Mouse (Mus musculus) intestine, embryonic 15.5 days (tissue): Measurements from ENCODE around the gene Metap1d. TPM values are rescaled to one million over a fixed set of nuclear protein-coding genes. Genes with fewer than 3 reads are reported as not detected.

ENCODE experiments used
- ATAC-seq: fragments of 200-750 bp; cut with Nextera tagmentation; 2 replicates; pipeline ENCODE4 v1.8.0; 2017; ENCODE audit warnings: moderate TSS enrichment, moderate library complexity
- H3K27ac ChIP-seq: fragments of 300-500 bp; sonication (generic); 2 replicates; pipeline ENCODE4 v1.5.1; 2015; ENCODE audit warnings: mild to moderate bottlenecking, inconsistent platforms
- H3K27me3 ChIP-seq: fragments of 300-500 bp; sonication (generic); replicated peaks from 2 replicates; pipeline ENCODE4 v1.6.1; 2015; ENCODE audit warnings: inconsistent platforms
- H3K36me3 ChIP-seq: fragments of 300-500 bp; sonication (generic); 2 replicates; pipeline ENCODE4 v1.6.1; 2015; ENCODE audit warnings: inconsistent platforms
- H3K4me1 ChIP-seq: fragments of 300-500 bp; sonication (generic); replicated peaks from 2 replicates; pipeline ENCODE4 v1.6.1; 2015; ENCODE audit warnings: inconsistent platforms
- H3K4me2 ChIP-seq: fragments of 300-500 bp; sonication (generic); replicated peaks from 2 replicates; pipeline ENCODE4 v1.6.1; 2015; ENCODE audit warnings: mild to moderate bottlenecking, inconsistent platforms
- H3K4me3 ChIP-seq: fragments of 300-500 bp; sonication (generic); replicated peaks from 2 replicates; pipeline ENCODE4 v1.5.1; 2015; ENCODE audit warnings: inconsistent platforms
- H3K9ac ChIP-seq: fragments of 300-500 bp; sonication (generic); 2 replicates; pipeline ENCODE4 v1.6.1; 2015; ENCODE audit warnings: inconsistent platforms
- H3K9me3 ChIP-seq: fragments of 300-500 bp; sonication (generic); 2 replicates; pipeline ENCODE4 v1.6.1; 2016; ENCODE audit warnings: inconsistent platforms
- WGBS: fragments of 180-500 bp; shearing (Covaris S2); methylation state at CpG from one replicate; pipeline ENCODE4 v1.1.7; 2015; 5-methylcytosine and 5-hydroxymethylcytosine counted together
- polyA plus RNA-seq: library from polyadenylated mRNA; unstranded; fragments of >200 nt; fragmentation: Nextera tagmentation; extraction: Ambion mirVana; gene quantifications from 2 replicates; pipeline ENCODE4 v1.2.1, GENCODE M21; 2015

Gene Metap1d
- polyA plus RNA-seq, 1 experiment from 2014 or later: 32.9 TPM

DNA sequence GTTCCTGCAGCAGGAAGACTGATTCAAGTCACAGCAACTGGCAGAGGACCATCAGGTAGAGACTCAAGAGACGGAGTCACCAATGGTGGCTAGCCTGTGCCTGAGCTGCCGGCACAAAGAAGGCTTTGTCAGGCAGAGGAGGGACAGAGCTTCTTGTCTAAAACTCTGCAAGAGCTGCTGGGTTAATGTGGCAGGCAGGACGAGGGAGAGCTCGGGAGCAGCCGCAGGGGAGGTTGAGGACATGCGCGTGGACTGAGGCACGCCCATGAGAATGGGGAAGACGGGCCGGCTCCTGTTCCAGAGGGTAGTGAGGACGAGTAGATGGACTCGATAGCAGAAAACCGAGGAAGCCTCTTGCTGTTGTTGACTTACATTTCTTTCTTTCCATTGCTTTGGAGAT is 5.5 kb downstream of the Metap1d start:
- Histone ChIP-seq H3K9me3 (no peaks in the 10 kb centered on the region), H3K36me3 (no peaks in the 10 kb centered on the region), H3K4me3 (no peak overlapping the region), H3K27ac (no peak overlapping the region), H3K27me3 (no peaks in the 10 kb centered on the region), H3K4me1 (no peaks in the 10 kb centered on the region), H3K9ac (no peak overlapping the region), H3K4me2 (no peak overlapping the region)
- ATAC-seq: no peak
- WGBS: 82% methylated on average over 13 of the region's 13 CpGs

GRCm38 (mm10) chr2:71459659-71460058 is 6.6 kb downstream of the Metap1d start:
- Histone ChIP-seq H3K9me3 (no peaks in the 10 kb centered on the region), H3K4me3 (no peak overlapping the region), H3K36me3 (no peaks in the 10 kb centered on the region), H3K27ac (no peak overlapping the region), H3K4me1 (no peaks in the 10 kb centered on the region), H3K27me3 (no peaks in the 10 kb centered on the region), H3K4me2 (no peak overlapping the region), H3K9ac (no peak overlapping the region)
- ATAC-seq: no peak
- WGBS: 90% methylated on average over 1 of the region's 1 CpGs

DNA sequence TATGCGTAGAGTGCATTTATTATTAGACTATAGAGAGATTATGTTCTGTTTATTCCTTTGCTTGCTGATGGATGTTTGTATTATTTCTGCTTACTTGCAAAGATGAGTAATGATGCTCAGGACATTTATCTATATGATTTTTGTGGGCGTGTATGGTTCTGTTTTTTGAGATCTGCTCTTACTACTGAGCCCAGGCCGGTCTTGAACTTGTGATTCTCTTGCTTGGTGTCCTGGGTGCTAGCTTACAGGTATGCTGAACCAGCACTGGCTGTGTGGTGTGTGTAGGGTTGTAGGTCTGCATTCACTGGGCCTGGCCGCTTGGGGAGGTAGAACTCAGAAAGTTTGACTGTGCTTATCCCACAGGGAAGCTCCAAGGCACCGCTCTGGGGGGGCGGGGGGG is 8.1 kb downstream of the Metap1d start:
- no peak for ATAC-seq
- H3K4me3 ChIP-seq: no peak overlapping the region
- no peaks in the 10 kb centered on the region for H3K9me3 ChIP-seq
- no peak overlapping the region for H3K27ac ChIP-seq
- H3K36me3 ChIP-seq: no peaks in the 10 kb centered on the region
- H3K9ac ChIP-seq: no peak overlapping the region
- no peaks in the 10 kb centered on the region for H3K4me1 ChIP-seq
- 76% methylated on average over 6 of the region's 6 CpGs for WGBS
- H3K27me3 ChIP-seq: no peaks in the 10 kb centered on the region
- H3K4me2 ChIP-seq: no peak overlapping the region

DNA sequence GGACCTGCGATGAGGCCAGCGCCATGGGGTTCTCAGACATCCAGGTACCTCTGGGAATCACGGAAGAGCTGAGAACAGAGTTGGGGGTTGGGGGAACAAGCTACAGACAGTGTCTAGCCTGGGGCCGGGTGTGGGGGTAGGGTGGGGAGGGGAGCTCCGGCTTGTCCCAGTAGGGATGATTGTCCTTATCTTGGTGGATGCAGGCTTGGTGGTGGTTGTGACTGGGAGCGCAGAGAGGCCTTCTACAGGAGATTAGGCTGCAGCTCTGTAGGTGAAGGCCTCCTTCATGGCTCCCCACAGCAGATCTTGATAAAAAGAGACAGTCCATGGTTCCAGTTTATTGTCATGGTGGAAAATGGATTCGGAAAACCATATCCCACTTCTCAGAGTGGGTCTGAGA is 8.5 kb downstream of the Metap1d start:
- no peaks in the 10 kb centered on the region for H3K27me3 ChIP-seq
- H3K4me3 ChIP-seq: no peak overlapping the region
- no peaks in the 10 kb centered on the region for H3K4me1 ChIP-seq
- no peak overlapping the region for H3K27ac ChIP-seq
- H3K9me3 ChIP-seq: no peaks in the 10 kb centered on the region
- ATAC-seq: peak; percentile 71; the same call in 1 of the 2 replicates
- 51% methylated on average over 7 of the region's 7 CpGs for WGBS
- H3K9ac ChIP-seq: no peak overlapping the region
- no peaks in the 10 kb centered on the region for H3K36me3 ChIP-seq
- H3K4me2 ChIP-seq: no peak overlapping the region

DNA sequence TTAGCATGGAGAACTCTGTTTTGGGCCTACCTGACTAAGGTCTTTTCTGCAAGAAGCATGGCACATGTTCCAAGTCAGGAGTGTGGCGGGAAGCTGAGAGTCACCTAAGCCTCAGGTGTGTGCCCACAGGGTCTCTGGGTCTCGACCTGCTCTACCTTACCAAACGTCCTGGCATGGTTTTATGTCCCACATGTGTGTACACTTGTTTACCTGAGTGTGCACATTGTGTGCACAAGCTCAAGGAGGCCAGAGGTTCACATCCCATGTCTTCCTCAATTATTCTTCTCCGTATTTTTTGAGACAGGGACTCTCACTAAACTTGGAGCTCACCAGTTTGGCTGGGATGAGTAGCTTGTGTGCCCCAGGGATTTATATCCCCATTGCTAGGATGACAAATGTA is 9.0 kb downstream of the Metap1d start:
- no peak for ATAC-seq
- H3K27ac ChIP-seq: no peak overlapping the region
- no peaks in the 10 kb centered on the region for H3K27me3 ChIP-seq
- no peak overlapping the region for H3K9ac ChIP-seq
- no peaks in the 10 kb centered on the region for H3K4me1 ChIP-seq
- no peak overlapping the region for H3K4me3 ChIP-seq
- no peak overlapping the region for H3K4me2 ChIP-seq
- WGBS: 88% methylated on average over 4 of the region's 4 CpGs
- H3K36me3 ChIP-seq: no peaks in the 10 kb centered on the region
- H3K9me3 ChIP-seq: no peaks in the 10 kb centered on the region

- H3K4me3 ChIP-seq: no peak overlapping the region
- no peaks in the 10 kb centered on the region for H3K9me3 ChIP-seq
- no peak overlapping the region for H3K27ac ChIP-seq
- no peaks in the 10 kb centered on the region for H3K4me1 ChIP-seq
- no peak overlapping the region for H3K4me2 ChIP-seq
- H3K27me3 ChIP-seq: no peaks in the 10 kb centered on the region
- WGBS: 73% methylated on average over 3 of the region's 3 CpGs
- no peak for ATAC-seq
- H3K36me3 ChIP-seq: no peaks in the 10 kb centered on the region
- H3K9ac ChIP-seq: no peak overlapping the region
These were observed 9.5 kb downstream of the Metap1d start for GRCm38 (mm10) chr2:71462553-71462952.

DNA sequence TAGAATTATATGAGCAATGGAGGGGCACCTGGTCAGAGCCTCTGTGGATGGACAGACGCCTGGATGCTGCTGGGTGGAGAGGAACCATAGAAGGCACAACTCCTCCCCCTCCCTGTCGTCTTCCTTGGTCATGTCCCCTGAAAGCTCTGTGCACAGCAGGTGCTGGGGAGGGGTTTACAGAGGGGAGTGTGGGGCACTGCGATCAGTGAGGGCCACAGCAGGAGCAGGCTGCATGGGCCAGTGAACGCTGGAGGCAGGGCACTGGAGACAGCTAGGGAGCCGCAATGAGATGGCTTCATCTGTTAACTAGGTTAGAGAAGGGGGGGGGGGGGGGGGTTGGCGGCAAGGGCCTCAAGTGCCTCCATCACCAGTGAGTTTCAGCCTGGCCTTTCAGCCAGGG is 13.0 kb downstream of the Metap1d start:
- no peaks in the 10 kb centered on the region for H3K36me3 ChIP-seq
- no peaks in the 10 kb centered on the region for H3K9me3 ChIP-seq
- H3K9ac ChIP-seq: no peak overlapping the region
- H3K27ac ChIP-seq: no peak overlapping the region
- no peaks in the 10 kb centered on the region for H3K27me3 ChIP-seq
- H3K4me3 ChIP-seq: no peak overlapping the region
- no peaks in the 10 kb centered on the region for H3K4me1 ChIP-seq
- WGBS: 22% methylated on average over 6 of the region's 6 CpGs
- H3K4me2 ChIP-seq: no peak overlapping the region
- no peak for ATAC-seq

- H3K36me3 ChIP-seq: no peaks in the 10 kb centered on the region
- ATAC-seq: no peak
- H3K9me3 ChIP-seq: no peaks in the 10 kb centered on the region
- H3K4me1 ChIP-seq: no peaks in the 10 kb centered on the region
- no peaks in the 10 kb centered on the region for H3K27me3 ChIP-seq
- no peak overlapping the region for H3K27ac ChIP-seq
- 71% methylated on average over 11 of the region's 11 CpGs for WGBS
- H3K4me2 ChIP-seq: no peak overlapping the region
- H3K9ac ChIP-seq: no peak overlapping the region
- H3K4me3 ChIP-seq: no peak overlapping the region
These were observed 13.9 kb downstream of the Metap1d start for GRCm38 (mm10) chr2:71466861-71467450.

DNA sequence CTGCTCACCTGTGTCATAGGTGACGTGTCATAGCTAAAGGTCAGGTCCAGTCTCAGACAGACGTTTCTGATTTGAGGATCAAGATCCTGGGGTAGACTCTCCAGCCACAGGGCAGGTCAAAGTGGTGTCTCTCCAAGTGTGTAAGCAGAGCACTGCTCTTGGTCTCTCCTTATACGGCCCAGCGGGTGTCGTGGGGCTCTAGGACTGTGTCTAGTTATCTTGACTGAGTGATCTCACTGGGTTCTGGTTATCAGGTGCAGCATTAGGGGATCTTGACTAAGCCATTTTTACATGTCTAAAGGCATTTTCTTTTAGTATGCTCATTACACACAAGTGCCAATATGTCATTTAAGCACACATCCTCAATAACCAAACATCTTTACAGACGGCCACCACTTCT is 18.0 kb downstream of the Metap1d start:
- no peak overlapping the region for H3K27ac ChIP-seq
- H3K9me3 ChIP-seq: no peaks in the 10 kb centered on the region
- H3K4me3 ChIP-seq: no peak overlapping the region
- no peak overlapping the region for H3K9ac ChIP-seq
- no peaks in the 10 kb centered on the region for H3K27me3 ChIP-seq
- WGBS: 88% methylated on average over 6 of the region's 6 CpGs
- no peak overlapping the region for H3K4me2 ChIP-seq
- no peaks in the 10 kb centered on the region for H3K36me3 ChIP-seq
- H3K4me1 ChIP-seq: 0 out of 2 replicates have a peak, but pooled peaks cover 3% of the 10 kb centered on the region
- ATAC-seq: no peak

GRCm38 (mm10) chr2:71473830-71474229 is 20.8 kb downstream of the Metap1d start:
- Histone ChIP-seq H3K4me3 (no peak overlapping the region), H3K27ac (no peak overlapping the region), H3K4me2 (no peak overlapping the region), H3K27me3 (no peaks in the 10 kb centered on the region), H3K36me3 (no peaks in the 10 kb centered on the region), H3K9me3 (no peaks in the 10 kb centered on the region), H3K4me1 (0 out of 2 replicates have a peak, but pooled peaks cover 3% of the 10 kb centered on the region), H3K9ac (no peak overlapping the region)
- WGBS: 49% methylated on average over 7 of the region's 7 CpGs
- no peak for ATAC-seq

DNA sequence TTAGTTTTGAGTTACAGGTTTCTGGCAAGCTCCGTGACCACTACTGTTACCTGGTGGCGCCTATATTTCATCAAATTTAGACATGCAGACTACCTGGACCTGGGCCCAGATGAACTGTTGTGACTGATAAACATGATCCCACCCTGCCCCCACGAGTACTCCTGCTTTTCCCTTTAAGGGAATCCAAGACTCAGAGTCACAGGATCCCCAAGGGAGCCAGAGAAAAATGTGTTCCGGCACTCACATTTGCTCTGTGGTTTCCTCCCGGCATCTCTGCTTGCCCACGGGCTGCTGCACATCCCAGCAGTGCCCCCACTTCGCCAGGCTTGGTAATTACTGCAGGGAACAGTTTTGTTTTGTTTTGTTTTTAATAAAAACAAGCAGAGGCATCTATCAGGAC is 21.3 kb downstream of the Metap1d start:
- no peak for ATAC-seq
- Histone ChIP-seq H3K27me3 (no peaks in the 10 kb centered on the region), H3K36me3 (no peaks in the 10 kb centered on the region), H3K9ac (no peak overlapping the region), H3K9me3 (no peaks in the 10 kb centered on the region), H3K4me2 (no peak overlapping the region), H3K4me1 (0 out of 2 replicates have a peak, but pooled peaks cover 3% of the 10 kb centered on the region), H3K4me3 (no peak overlapping the region), H3K27ac (no peak overlapping the region)
- 43% methylated on average over 7 of the region's 7 CpGs for WGBS

GRCm38 (mm10) chr2:71475311-71475710 is 22.2 kb downstream of the Metap1d start:
- no peak for ATAC-seq
- H3K9ac ChIP-seq: no peak overlapping the region
- 63% methylated on average over 10 of the region's 10 CpGs for WGBS

GRCm38 (mm10) chr2:71475760-71476159 is 22.7 kb downstream of the Metap1d start:
- Histone ChIP-seq H3K4me1 (0 out of 2 replicates have a peak, but pooled peaks cover 3% of the 10 kb centered on the region), H3K9ac (no peak overlapping the region), H3K36me3 (no peaks in the 10 kb centered on the region), H3K4me2 (no peak overlapping the region), H3K9me3 (no peaks in the 10 kb centered on the region), H3K27ac (no peak overlapping the region), H3K27me3 (no peaks in the 10 kb centered on the region), H3K4me3 (no peak overlapping the region)
- WGBS: 87% methylated on average over 4 of the region's 4 CpGs
- ATAC-seq: no peak

More at GRCm38 (mm10) chr2:71475311-71475710, 22.2 kb downstream of the Metap1d start:
- no peaks in the 10 kb centered on the region for H3K36me3 ChIP-seq
- H3K27ac ChIP-seq: no peak overlapping the region
- H3K27me3 ChIP-seq: no peaks in the 10 kb centered on the region
- no peak overlapping the region for H3K4me2 ChIP-seq
- H3K9me3 ChIP-seq: no peaks in the 10 kb centered on the region
- no peak overlapping the region for H3K4me3 ChIP-seq
- 0 out of 2 replicates have a peak, but pooled peaks cover 3% of the 10 kb centered on the region for H3K4me1 ChIP-seq
